ENCODE assay signal across 25 mouse cellular contexts in genomic region chr5:53366882-53367561, GRCm38 (mm10).
DNase-seq lines count a peak whose midpoint lies in the region; ATAC-seq and TF ChIP-seq lines count a peak whose summit lies in the region.
"Had no signal": no experiment of that assay in that cellular context is flagged by ENCODE, and none has a peak within 500 bp of the region (broad histone marks: within the 10 kb centered on the region; RNA-seq: fewer than 3 reads in every experiment).

No protein-coding gene starts in this region.

- H3K4me3 ChIP-seq in lung, embryonic 14.5 days (ENCODE audit: low read depth, low read length): no peak overlapping the region
- no peak overlapping the region for H3K4me3 ChIP-seq in stomach, embryonic 16.5 days (replicated peaks; ENCODE audit: low read length)
- H3K4me3 ChIP-seq in stomach, postnatal 0 days (ENCODE audit: low read depth, low read length): no peak overlapping the region
- no peak overlapping the region for H3K4me3 ChIP-seq in hindbrain, embryonic 13.5 days
- H3K4me3 ChIP-seq: heart, embryonic 12.5 days; hindbrain, embryonic 10.5 days; midbrain, embryonic 12.5 days; neural tube, embryonic 15.5 days had no signal

- H3K27me3 ChIP-seq in lung, embryonic 14.5 days (ENCODE audit: insufficient read depth, low read length): no peaks in the 10 kb centered on the region
- H3K27me3 ChIP-seq in stomach, embryonic 16.5 days (ENCODE audit: control insufficient read depth, insufficient read depth, low read length): no peaks in the 10 kb centered on the region
- no peaks in the 10 kb centered on the region for H3K27me3 ChIP-seq in stomach, postnatal 0 days (ENCODE audit: control insufficient read depth, insufficient read depth, low read length)
- no peaks in the 10 kb centered on the region for H3K27me3 ChIP-seq in hindbrain, embryonic 13.5 days
- H3K27me3 ChIP-seq: CH12.LX; midbrain, embryonic 12.5 days; neural tube, embryonic 15.5 days; Patski had no signal

- DNase-seq in frontal cortex, postnatal 25 days (ENCODE audit: low spot score in 2 of 2): no peak
- DNase-seq in lung, embryonic 14.5 days: no peak
- DNase-seq in lung, adult 18-20 months: no peak
- no peak for DNase-seq in stomach, postnatal 0 days (ENCODE audit: low spot score)
- DNase-seq: adrenal gland, adult 2 months; B cell, adult 2 months; cerebellum, adult 11-12 months; cerebellum, postnatal 10 days; gastrocnemius, postnatal 14 days; heart, adult 11 months; heart, postnatal 10 days; kidney, adult 9 months; kidney, postnatal 14 days had no signal

- H3K27ac ChIP-seq in lung, embryonic 14.5 days (ENCODE audit: low read depth): no peak overlapping the region
- no peak overlapping the region for H3K27ac ChIP-seq in stomach, embryonic 16.5 days (ENCODE audit: low read length)
- H3K27ac ChIP-seq in stomach, postnatal 0 days (replicated peaks): no peak overlapping the region; the same call in 1 of the 2 replicates
- no peak overlapping the region for H3K27ac ChIP-seq in hindbrain, embryonic 13.5 days
- H3K27ac ChIP-seq: hindbrain, embryonic 10.5 days; hindbrain, postnatal 0 days; midbrain, embryonic 12.5 days; neural tube, embryonic 15.5 days had no signal

- no peak overlapping the region for H3K9ac ChIP-seq in lung, embryonic 14.5 days
- H3K9ac ChIP-seq in stomach, embryonic 16.5 days (ENCODE audit: low read length): no peak overlapping the region
- no peak overlapping the region for H3K9ac ChIP-seq in stomach, postnatal 0 days (ENCODE audit: low read length)
- no peak overlapping the region for H3K9ac ChIP-seq in hindbrain, embryonic 13.5 days
- H3K9ac ChIP-seq: heart, embryonic 12.5 days; midbrain, embryonic 12.5 days; neural tube, embryonic 15.5 days had no signal

- ATAC-seq in frontal cortex, adult (ENCODE audit: low TSS enrichment): peak; percentile 81
- ATAC-seq in lung, embryonic 14.5 days (ENCODE audit: insufficient read depth): peak; percentile 52; the same call in 1 of the 2 replicates
- ATAC-seq in stomach, embryonic 16.5 days (ENCODE audit: insufficient read depth, low FRiP score): 0 out of 2 replicates have a peak, but pooled peaks have one; percentile 39
- no peak for ATAC-seq in stomach, postnatal 0 days (ENCODE audit: low FRiP score, low TSS enrichment)
- ATAC-seq in hindbrain, embryonic 13.5 days (ENCODE audit: low FRiP score): no peak
- ATAC-seq: hindbrain, postnatal 0 days; intestine, embryonic 16.5 days; Patski had no signal

- no peaks in the 10 kb centered on the region for H3K36me3 ChIP-seq in lung, embryonic 14.5 days (ENCODE audit: insufficient read depth)
- H3K36me3 ChIP-seq in stomach, embryonic 16.5 days (ENCODE audit: control insufficient read depth, insufficient read depth, low read length): no peaks in the 10 kb centered on the region
- H3K36me3 ChIP-seq in stomach, postnatal 0 days (ENCODE audit: control insufficient read depth, insufficient read depth, low read length): no peaks in the 10 kb centered on the region
- H3K36me3 ChIP-seq in hindbrain, embryonic 13.5 days: no peaks in the 10 kb centered on the region
- H3K36me3 ChIP-seq: G1E; heart, embryonic 12.5 days; hindbrain, embryonic 10.5 days; midbrain, embryonic 12.5 days; neural tube, embryonic 15.5 days had no signal

- H3K4me2 ChIP-seq in lung, embryonic 14.5 days: no peak overlapping the region
- no peak overlapping the region for H3K4me2 ChIP-seq in stomach, embryonic 16.5 days (ENCODE audit: low read depth, low read length)
- no peak overlapping the region for H3K4me2 ChIP-seq in stomach, postnatal 0 days (replicated peaks; ENCODE audit: low read depth)
- H3K4me2 ChIP-seq in hindbrain, embryonic 13.5 days: no peak overlapping the region
- H3K4me2 ChIP-seq: heart, embryonic 12.5 days; midbrain, embryonic 12.5 days; neural tube, embryonic 15.5 days had no signal

- WGBS in lung, embryonic 14.5 days: 64% methylated on average over 6 of the region's 6 CpGs
- 75% methylated on average over 6 of the region's 6 CpGs for WGBS in stomach, embryonic 16.5 days
- 67% methylated on average over 6 of the region's 6 CpGs for WGBS in stomach, postnatal 0 days
- 79% methylated on average over 6 of the region's 6 CpGs for WGBS in hindbrain, embryonic 13.5 days

- H3K4me1 ChIP-seq in lung, embryonic 14.5 days (ENCODE audit: insufficient read depth): no peaks in the 10 kb centered on the region
- H3K4me1 ChIP-seq in stomach, embryonic 16.5 days (ENCODE audit: control insufficient read depth, insufficient read depth, low read length): no peaks in the 10 kb centered on the region
- H3K4me1 ChIP-seq in stomach, postnatal 0 days (replicated peaks; ENCODE audit: control insufficient read depth, insufficient read depth): no peaks in the 10 kb centered on the region; the same call in 1 of the 2 replicates
- H3K4me1 ChIP-seq in hindbrain, embryonic 13.5 days (replicated peaks): no peaks in the 10 kb centered on the region
- H3K4me1 ChIP-seq: heart, embryonic 12.5 days; midbrain, embryonic 12.5 days; neural tube, embryonic 15.5 days had no signal

- TF ChIP-seq CTCF in lung, embryonic 14.5 days (IDR thresholded peaks at IDR 0.05; ENCODE audit: low read depth): no peak
- TF ChIP-seq CTCF in stomach, postnatal 0 days (IDR thresholded peaks at IDR 0.05; ENCODE audit: low read depth): no peak

- H3K9me3 ChIP-seq in lung, embryonic 14.5 days (ENCODE audit: low read depth, low read length): no peaks in the 10 kb centered on the region
- no peaks in the 10 kb centered on the region for H3K9me3 ChIP-seq in stomach, embryonic 16.5 days (replicated peaks; ENCODE audit: control insufficient read depth, low read length)
- H3K9me3 ChIP-seq in stomach, postnatal 0 days (ENCODE audit: control insufficient read depth, low read length): no peaks in the 10 kb centered on the region
- no peaks in the 10 kb centered on the region for H3K9me3 ChIP-seq in hindbrain, embryonic 13.5 days
- H3K9me3 ChIP-seq: G1E; hindbrain, embryonic 10.5 days; midbrain, embryonic 12.5 days; neural tube, embryonic 15.5 days had no signal

- TF ChIP-seq EP300 in stomach, postnatal 0 days (optimal IDR thresholded peaks at IDR 0.05): no peak

Comparison
In these comparisons a context has a peak if more than half of its experiments do, and no peak if none do; other contexts are left out.
1. ATAC-seq: peak in frontal cortex, adult (single experiment), lung, embryonic 14.5 days (single experiment) and stomach, embryonic 16.5 days (single experiment); none in stomach, postnatal 0 days (single experiment) and hindbrain, embryonic 13.5 days (single experiment).